Mouse (Mus musculus): ENCODE results near the gene Tle2.

- TF ChIP-seq CTCF (IDR thresholded peaks at IDR 0.05; ENCODE audit: borderline replicate concordance, control insufficient read depth, extremely low read depth, insufficient read depth, low read length, poor library complexity) (no peak), POLR2A (IDR thresholded peaks at IDR 0.05; ENCODE audit: control insufficient read depth, extremely low read depth, insufficient read depth, low read length, poor library complexity) (no peak)
Measured at GRCm38 (mm10) chr10:81612779-81613178, 38.4 kb downstream of the Tle2 start.
